ENCODE assay signal across 25 mouse cellular contexts in genomic region chr12:54374060-54374459, GRCm38 (mm10).
"Had no signal": no experiment of that assay in that cellular context is flagged by ENCODE, and none has a peak within 500 bp of the region (broad histone marks: within the 10 kb centered on the region; RNA-seq: fewer than 3 reads in every experiment).

No protein-coding gene starts in this region.

- H3K9ac ChIP-seq: heart, embryonic 12.5 days; hindbrain, embryonic 12.5 days; hindbrain, embryonic 14.5 days; kidney, embryonic 15.5 days; limb, embryonic 12.5 days had no signal

- DNase-seq: gastrocnemius, adult 2 months; gastrocnemius, postnatal 10 days; gastrocnemius, postnatal 25 days; heart, adult 2 months; heart, postnatal 10 days; heart, postnatal 4 days; kidney, adult 11 months; kidney, adult 2 months; kidney, adult 9 months; kidney, postnatal 14 days; kidney, postnatal 36 days; liver had no signal

- H3K27ac ChIP-seq: gastrocnemius, adult 2 months; heart, adult 2 months; hindbrain, embryonic 10.5 days; hindbrain, embryonic 12.5 days; hindbrain, embryonic 14.5 days; kidney, embryonic 15.5 days; kidney, postnatal 0 days; layer of hippocampus, adult 2 months; left cerebral cortex, adult 2 months; limb, embryonic 10.5 days; limb, embryonic 12.5 days had no signal

- H3K36me3 ChIP-seq: heart, embryonic 12.5 days; hindbrain, embryonic 10.5 days; hindbrain, embryonic 12.5 days; kidney, embryonic 15.5 days; limb, embryonic 10.5 days; limb, embryonic 12.5 days had no signal

- ATAC-seq: forebrain, embryonic 16.5 days; hindbrain, embryonic 16.5 days; inflammation-experienced regulatory T-cells, adult 6 months had no signal

- H3K4me1 ChIP-seq: heart, embryonic 12.5 days; hindbrain, embryonic 10.5 days; hindbrain, embryonic 12.5 days; kidney, embryonic 15.5 days; limb, embryonic 10.5 days; limb, embryonic 12.5 days had no signal

- H3K27me3 ChIP-seq: heart, embryonic 12.5 days; hindbrain, embryonic 12.5 days; kidney, embryonic 15.5 days; limb, embryonic 12.5 days had no signal

- H3K4me2 ChIP-seq: heart, embryonic 12.5 days; hindbrain, embryonic 12.5 days; hindbrain, embryonic 14.5 days; kidney, embryonic 15.5 days; limb, embryonic 12.5 days had no signal

- H3K4me3 ChIP-seq: gastrocnemius, adult 2 months; heart, adult 2 months; heart, embryonic 12.5 days; hindbrain, embryonic 10.5 days; hindbrain, embryonic 12.5 days; kidney, embryonic 15.5 days; layer of hippocampus, adult 2 months; left cerebral cortex, adult 2 months; limb, embryonic 10.5 days; limb, embryonic 12.5 days had no signal

- H3K9me3 ChIP-seq: heart, embryonic 12.5 days; hindbrain, embryonic 10.5 days; hindbrain, embryonic 12.5 days; limb, embryonic 10.5 days had no signal
